Mouse (Mus musculus) liver, postnatal 0 days (tissue): ENCODE measurements around the gene Rabgap1l.
"Not testable (repeated sequence)": the region's sequence is repeated elsewhere in the genome, so short reads cannot be mapped to it uniquely, and the experiment has no call there.

Experiments
- CTCF ChIP-seq: sonication (generic); IDR thresholded peaks from 2 replicates; pipeline ENCODE4 v1.5.1; 2016; ENCODE audit warnings: antibody characterized with exemption, low read depth
- EP300 ChIP-seq: IDR thresholded peaks from 2 replicates; pipeline ENCODE4 v1.6.1; 2016; ENCODE audit warnings: antibody characterized with exemption, low read depth, mild to moderate bottlenecking

DNA sequence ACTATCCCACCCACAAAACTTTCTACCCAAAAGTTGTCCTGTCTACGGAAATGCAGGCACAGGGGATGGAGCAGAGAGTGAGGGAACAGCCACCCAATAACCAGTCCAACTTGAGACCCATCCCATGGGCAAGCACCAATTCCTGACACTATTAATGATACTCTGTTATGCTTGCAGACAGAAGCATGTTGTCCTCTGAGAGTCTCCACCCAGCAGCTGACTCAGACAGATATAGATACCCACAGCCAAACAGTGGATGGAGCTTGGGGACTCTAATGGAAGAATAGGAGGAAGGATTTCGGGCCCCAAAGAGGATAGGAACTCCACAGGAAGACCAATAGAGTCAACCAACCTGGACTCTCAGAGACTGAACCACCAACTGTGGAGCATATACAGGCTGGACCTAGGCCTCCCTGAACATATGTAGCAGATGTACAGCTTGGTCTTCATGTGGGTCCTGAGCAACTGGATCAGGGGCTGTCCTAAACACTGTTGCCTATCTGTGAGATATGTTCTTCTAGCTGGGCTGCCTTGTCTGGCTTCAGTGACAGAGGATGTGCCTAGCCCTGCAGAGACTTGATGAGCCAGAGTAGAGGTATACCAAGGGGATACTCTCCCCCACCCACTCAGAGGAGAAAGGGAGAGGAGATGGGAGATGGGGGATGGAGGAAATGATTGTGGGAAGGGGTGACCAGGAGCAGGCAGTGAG lies 510.7 kb downstream of the Rabgap1l start:
- TF ChIP-seq CTCF, EP300: not testable (repeated sequence)
